Mouse (Mus musculus) T-helper 2 cell (primary cell): ENCODE measurements at regions not wholly inside any gene's neighbourhood (a gene's known extent, or its start where the extent isn't known, plus 50 kb on each side); places are given as distances from the start of the nearest gene placed in this dataset.

Source experiments
- in situ Hi-C: fragments of 300-600 bp; cut with MboI, MseI; formaldehyde crosslinking; loops from one replicate; pipeline ENCODE4 v1.15.1; 2025; ENCODE audit warnings: high pct_unique_total_duplicates

DNA sequence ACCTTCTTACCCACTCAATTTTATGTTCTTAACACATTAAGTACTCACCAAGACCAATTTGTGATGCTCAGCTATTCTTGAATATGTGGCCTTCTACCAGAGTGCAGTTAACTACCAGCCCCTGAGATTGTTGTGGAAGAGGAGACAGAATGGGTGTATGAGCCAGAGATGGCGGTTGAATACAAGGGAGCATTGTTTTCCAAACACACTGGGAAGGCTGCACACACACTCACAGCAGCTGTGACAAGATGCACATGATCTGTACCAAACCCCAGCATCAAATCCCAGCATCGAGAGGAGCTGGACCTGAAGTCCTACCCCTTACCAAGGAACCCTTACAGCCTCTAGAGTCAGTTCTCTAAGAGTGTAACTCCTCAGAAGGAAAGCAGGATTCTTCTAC is 91.4 kb upstream of the Wscd1 start:
- in situ Hi-C loops = no loop called here

DNA sequence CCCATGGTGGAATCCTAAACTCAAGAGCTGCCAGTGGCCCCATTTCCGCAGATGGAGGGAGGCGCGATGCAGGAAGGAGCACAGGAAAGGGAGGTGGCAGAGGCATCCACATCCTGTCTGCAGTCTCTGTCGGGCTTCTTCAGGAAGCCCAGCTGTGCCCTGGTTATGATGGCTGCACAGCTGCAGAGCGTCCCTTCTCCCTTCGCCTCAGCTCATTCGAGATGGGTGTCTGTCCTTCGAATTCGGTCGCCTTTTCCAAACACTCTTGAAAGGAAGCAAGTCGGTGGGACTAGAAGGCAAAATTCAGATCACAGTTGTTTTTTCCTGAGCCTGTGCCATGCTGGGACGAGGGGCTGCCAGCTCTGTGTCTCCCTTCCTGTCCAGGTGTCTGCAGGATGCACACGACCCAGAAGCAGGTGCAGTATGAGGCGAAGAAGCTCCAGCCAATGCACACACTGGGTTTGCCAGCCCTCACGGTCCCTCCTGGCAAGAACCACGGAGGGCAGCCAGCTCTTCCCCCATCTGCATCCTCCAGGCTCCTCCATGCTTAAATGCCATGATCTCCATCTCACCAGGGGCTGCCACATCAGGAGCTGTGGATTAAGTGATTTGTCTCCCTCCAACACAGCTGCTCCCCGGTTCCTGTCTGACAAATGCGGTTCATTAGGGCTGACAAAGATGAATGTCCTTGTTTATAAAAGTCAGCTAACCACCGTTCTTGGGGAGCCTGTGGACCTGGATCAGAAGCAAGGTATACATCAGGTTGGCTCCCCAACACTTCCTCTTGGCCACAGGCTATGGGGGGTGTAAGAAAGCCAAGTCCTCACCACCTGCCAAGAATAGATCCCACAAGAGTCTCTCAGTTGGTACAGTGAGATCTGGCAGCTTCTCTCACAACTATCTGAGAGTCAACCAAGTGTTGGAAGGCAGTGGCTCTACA is 79.3 kb upstream of the Wscd1 start:
- in situ Hi-C loops = no loop called here

DNA sequence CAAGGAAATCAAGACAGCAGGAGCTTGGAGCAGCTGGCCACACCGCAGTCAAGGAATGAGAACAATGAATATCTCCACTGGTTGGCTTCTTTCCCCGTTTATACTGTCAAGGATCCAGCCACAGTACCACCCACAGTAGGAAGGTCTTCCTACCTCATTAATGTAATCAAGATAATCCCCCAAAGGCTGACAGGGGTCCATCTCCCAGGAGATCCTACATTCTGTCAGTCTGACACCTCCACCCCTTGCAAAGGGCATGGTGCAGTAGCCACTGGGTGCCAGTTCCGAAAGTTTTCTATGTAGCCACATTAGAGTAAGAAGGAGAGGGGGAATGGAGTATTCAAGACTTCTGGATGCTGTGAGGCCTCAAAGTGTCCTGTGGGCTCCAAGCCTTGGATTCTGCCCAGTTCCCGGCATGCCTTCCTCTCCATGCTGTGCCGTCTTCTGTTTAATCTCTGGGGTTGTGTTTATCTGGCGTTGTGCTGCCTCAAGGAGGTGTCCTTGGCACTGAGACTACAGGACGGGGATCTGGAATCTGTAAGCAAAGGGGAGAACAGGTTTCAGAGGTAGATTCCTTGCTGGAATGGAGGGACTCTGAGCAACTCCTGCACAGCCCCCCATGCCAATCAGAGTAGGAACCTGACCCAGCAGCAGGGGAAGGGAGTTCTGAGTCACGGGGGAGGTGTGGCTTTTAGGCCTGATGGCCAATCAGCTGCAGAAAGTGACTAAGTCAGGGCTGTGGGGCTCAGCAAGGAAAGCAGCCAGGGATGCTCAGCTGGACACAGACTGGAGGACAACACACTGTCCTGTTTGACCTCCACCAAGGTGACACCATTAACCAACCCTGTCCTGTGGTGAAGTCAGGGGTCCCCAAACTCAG is 77.3 kb upstream of the Wscd1 start:
- in situ Hi-C loops = no loop called here

DNA sequence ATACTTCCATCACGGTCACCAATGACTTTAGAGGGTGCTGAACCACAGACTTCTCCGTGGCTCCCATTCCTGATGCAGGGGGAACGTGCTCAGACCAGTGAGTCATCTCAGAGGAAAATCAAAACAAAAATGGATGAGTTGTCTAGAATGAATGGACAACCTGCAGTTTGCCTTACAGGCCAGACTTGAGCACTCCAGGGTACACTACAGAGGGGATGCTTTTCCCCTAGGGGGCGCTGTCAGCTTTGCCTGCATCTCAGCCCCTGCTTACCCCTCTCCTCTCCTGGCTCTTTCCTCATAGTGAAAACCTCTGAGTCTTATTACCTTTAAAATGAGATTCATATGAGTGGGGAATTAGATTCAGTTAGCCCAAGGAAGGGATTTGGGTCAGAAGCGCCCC is 75.4 kb upstream of the Wscd1 start:
- in situ Hi-C loops = no loop called here

DNA sequence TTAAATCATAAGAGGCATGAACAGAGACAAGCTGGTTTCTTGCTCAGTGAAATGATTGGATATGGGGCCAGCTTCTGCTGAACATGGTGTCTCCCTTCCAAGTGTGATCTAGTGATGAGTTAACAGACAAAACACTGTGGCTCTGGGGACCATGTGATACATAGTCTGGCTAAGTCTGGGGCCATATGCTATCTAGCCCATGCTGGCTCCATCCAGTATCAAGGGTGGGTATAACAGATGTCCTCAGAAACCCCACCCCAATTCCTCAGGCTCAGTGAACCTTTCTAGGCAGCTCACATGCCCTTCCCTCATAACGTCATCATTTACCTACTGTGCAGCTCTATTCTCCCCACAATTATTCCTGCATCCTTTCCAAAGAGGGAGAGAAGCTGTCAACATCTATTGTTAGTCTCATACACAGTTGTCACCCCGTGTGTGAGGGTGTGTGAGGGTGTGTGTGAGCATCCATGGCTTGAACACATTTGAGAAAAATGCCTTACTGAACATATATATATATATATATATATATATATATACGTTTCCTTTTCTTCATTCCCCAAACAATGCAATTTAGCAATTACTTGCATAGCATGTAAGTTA is 73.9 kb upstream of the Wscd1 start:
- in situ Hi-C loops = no loop called here

DNA sequence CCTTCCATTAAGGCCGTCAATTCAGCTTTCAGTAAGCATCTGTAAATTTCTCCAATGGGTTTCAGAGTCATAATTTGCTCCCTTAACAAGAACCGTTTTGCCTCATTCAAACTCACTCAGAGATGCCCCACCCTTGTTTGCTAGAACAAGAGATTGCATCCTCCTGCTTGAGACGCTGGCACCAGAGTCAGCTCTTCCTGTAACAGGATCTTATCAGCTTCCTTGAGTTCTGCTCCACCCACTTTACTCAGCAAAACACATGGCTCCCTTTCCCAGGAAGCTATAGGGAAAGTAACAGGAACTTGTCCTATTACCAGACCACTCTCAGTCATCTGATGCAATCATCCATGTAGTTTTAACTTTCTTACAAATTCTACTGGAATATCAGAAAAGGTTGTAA is 52.7 kb upstream of the Wscd1 start:
- in situ Hi-C loops = no loop called here

DNA sequence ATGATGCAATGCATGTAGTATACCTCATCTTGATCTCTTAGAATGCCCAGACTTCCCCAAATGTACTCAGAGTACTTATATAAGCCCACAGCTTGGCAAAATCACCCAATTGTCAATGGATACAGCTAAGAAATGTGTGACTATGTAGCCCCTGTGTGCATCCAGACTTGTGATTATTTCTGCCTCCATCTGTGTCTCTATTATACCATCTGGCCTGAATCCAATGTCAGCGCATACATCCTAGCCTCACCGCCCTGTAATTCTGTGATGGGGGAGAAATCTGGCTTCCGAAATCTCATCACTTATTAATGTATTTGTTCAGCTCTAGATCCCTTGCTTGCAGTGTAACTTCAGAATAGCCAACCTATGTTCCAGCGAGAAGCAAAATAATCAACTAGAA is 50.9 kb upstream of the Wscd1 start:
- in situ Hi-C loops = no loop called here
